Mouse (Mus musculus): Measurements from ENCODE around the gene Mthfd2. TPM values are rescaled to one million over a fixed set of nuclear protein-coding genes. Genes with fewer than 3 reads are reported as not detected.

The Mthfd2 gene
- polyA plus RNA-seq (2015; fragmentation: Illumina TruSeq; extraction: RNeasy Lipid Tissue Mini Kit (QIAGEN cat#74804); ENCODE audit: insufficient read depth, low read depth, low replicate concordance), result 19.5 TPM

GRCm38 (mm10) chr6:83325525-83326393, at the start of gene Mthfd2, which contains the start of gene Mob1a:
Gene Mthfd2 (minus strand): TSS chr6:83325908.
Gene Mob1a (plus strand): TSS chr6:83326016.

GRCm38 (mm10) chr6:83348873-83349272, 23.2 kb upstream of the Mthfd2 start, which contains the start of gene Bola3:
Gene Bola3 (plus strand): TSS chr6:83349147.

Other genes starting within 250 kb of the Mthfd2 start
- gene Pcgf1, start 248.0 kb downstream of the Mthfd2 start, polyA plus RNA-seq (2015; fragmentation: Illumina TruSeq; extraction: RNeasy Lipid Tissue Mini Kit (QIAGEN cat#74804); ENCODE audit: insufficient read depth, low read depth, low replicate concordance), result 7.6 TPM
- gene Lbx2, start 239.5 kb downstream of the Mthfd2 start, polyA plus RNA-seq (2015; fragmentation: Illumina TruSeq; extraction: RNeasy Lipid Tissue Mini Kit (QIAGEN cat#74804); ENCODE audit: insufficient read depth, low read depth, low replicate concordance), result not detected
- not detected for gene Ccdc142, start 224.3 kb downstream of the Mthfd2 start, polyA plus RNA-seq (2015; fragmentation: Illumina TruSeq; extraction: RNeasy Lipid Tissue Mini Kit (QIAGEN cat#74804); ENCODE audit: insufficient read depth, low read depth, low replicate concordance)
- 1.1 TPM for gene Gm42688, start 224.3 kb downstream of the Mthfd2 start, polyA plus RNA-seq (2015; fragmentation: Illumina TruSeq; extraction: RNeasy Lipid Tissue Mini Kit (QIAGEN cat#74804); ENCODE audit: insufficient read depth, low read depth, low replicate concordance)
- 31.8 TPM for gene Mrpl53, start 216.9 kb downstream of the Mthfd2 start, polyA plus RNA-seq (2015; fragmentation: Illumina TruSeq; extraction: RNeasy Lipid Tissue Mini Kit (QIAGEN cat#74804); ENCODE audit: insufficient read depth, low read depth, low replicate concordance)
- 16.5 TPM for gene Mogs, start 210.4 kb downstream of the Mthfd2 start, polyA plus RNA-seq (2015; fragmentation: Illumina TruSeq; extraction: RNeasy Lipid Tissue Mini Kit (QIAGEN cat#74804); ENCODE audit: insufficient read depth, low read depth, low replicate concordance)
- 42.1 TPM for gene Wbp1, start 204.3 kb downstream of the Mthfd2 start, polyA plus RNA-seq (2015; fragmentation: Illumina TruSeq; extraction: RNeasy Lipid Tissue Mini Kit (QIAGEN cat#74804); ENCODE audit: insufficient read depth, low read depth, low replicate concordance)
- 6.9 TPM for gene Ino80b, start 200.5 kb downstream of the Mthfd2 start, polyA plus RNA-seq (2015; fragmentation: Illumina TruSeq; extraction: RNeasy Lipid Tissue Mini Kit (QIAGEN cat#74804); ENCODE audit: insufficient read depth, low read depth, low replicate concordance)
- 12.4 TPM for gene Rtkn, start 190.4 kb downstream of the Mthfd2 start, polyA plus RNA-seq (2015; fragmentation: Illumina TruSeq; extraction: RNeasy Lipid Tissue Mini Kit (QIAGEN cat#74804); ENCODE audit: insufficient read depth, low read depth, low replicate concordance)
- 1.5 TPM for gene Wdr54, start 169.5 kb downstream of the Mthfd2 start, polyA plus RNA-seq (2015; fragmentation: Illumina TruSeq; extraction: RNeasy Lipid Tissue Mini Kit (QIAGEN cat#74804); ENCODE audit: insufficient read depth, low read depth, low replicate concordance)
- not detected for gene 1700003E16Rik, start 169.5 kb downstream of the Mthfd2 start, polyA plus RNA-seq (2015; fragmentation: Illumina TruSeq; extraction: RNeasy Lipid Tissue Mini Kit (QIAGEN cat#74804); ENCODE audit: insufficient read depth, low read depth, low replicate concordance)
- gene Dctn1, start 160.0 kb downstream of the Mthfd2 start, polyA plus RNA-seq (2015; fragmentation: Illumina TruSeq; extraction: RNeasy Lipid Tissue Mini Kit (QIAGEN cat#74804); ENCODE audit: insufficient read depth, low read depth, low replicate concordance), result 29.3 TPM
- not detected for gene Slc4a5, start 106.1 kb downstream of the Mthfd2 start, polyA plus RNA-seq (2015; fragmentation: Illumina TruSeq; extraction: RNeasy Lipid Tissue Mini Kit (QIAGEN cat#74804); ENCODE audit: insufficient read depth, low read depth, low replicate concordance)
- 11.3 TPM for gene Mob1a, start 108 bp upstream of the Mthfd2 start, polyA plus RNA-seq (2015; fragmentation: Illumina TruSeq; extraction: RNeasy Lipid Tissue Mini Kit (QIAGEN cat#74804); ENCODE audit: insufficient read depth, low read depth, low replicate concordance)
- 5.8 TPM for gene Bola3, start 23.2 kb upstream of the Mthfd2 start, polyA plus RNA-seq (2015; fragmentation: Illumina TruSeq; extraction: RNeasy Lipid Tissue Mini Kit (QIAGEN cat#74804); ENCODE audit: insufficient read depth, low read depth, low replicate concordance)
- gene Tet3, start 133.2 kb upstream of the Mthfd2 start, polyA plus RNA-seq (2015; fragmentation: Illumina TruSeq; extraction: RNeasy Lipid Tissue Mini Kit (QIAGEN cat#74804); ENCODE audit: insufficient read depth, low read depth, low replicate concordance), result 4.1 TPM
- gene Dguok, start 181.1 kb upstream of the Mthfd2 start, polyA plus RNA-seq (2015; fragmentation: Illumina TruSeq; extraction: RNeasy Lipid Tissue Mini Kit (QIAGEN cat#74804); ENCODE audit: insufficient read depth, low read depth, low replicate concordance), result 21.2 TPM
- gene Actg2, start 210.4 kb upstream of the Mthfd2 start, polyA plus RNA-seq (2015; fragmentation: Illumina TruSeq; extraction: RNeasy Lipid Tissue Mini Kit (QIAGEN cat#74804); ENCODE audit: insufficient read depth, low read depth, low replicate concordance), result 6.2 TPM
- 5.2 TPM for gene Stambp, start 246.8 kb upstream of the Mthfd2 start, polyA plus RNA-seq (2015; fragmentation: Illumina TruSeq; extraction: RNeasy Lipid Tissue Mini Kit (QIAGEN cat#74804); ENCODE audit: insufficient read depth, low read depth, low replicate concordance)

Data from pancreas, adult 10 weeks (tissue).